Mouse (Mus musculus) thymus, postnatal 14 days (tissue): Measurements from ENCODE around the gene Atp13a1.
A peak's percentile ranks its signal among the peaks of the same experiment; 100 is the strongest.

Experiments used
- DNase-seq: peaks from one replicate; pipeline ENCODE4 v3.0.0; 2021

Gene Atp13a1

DNA sequence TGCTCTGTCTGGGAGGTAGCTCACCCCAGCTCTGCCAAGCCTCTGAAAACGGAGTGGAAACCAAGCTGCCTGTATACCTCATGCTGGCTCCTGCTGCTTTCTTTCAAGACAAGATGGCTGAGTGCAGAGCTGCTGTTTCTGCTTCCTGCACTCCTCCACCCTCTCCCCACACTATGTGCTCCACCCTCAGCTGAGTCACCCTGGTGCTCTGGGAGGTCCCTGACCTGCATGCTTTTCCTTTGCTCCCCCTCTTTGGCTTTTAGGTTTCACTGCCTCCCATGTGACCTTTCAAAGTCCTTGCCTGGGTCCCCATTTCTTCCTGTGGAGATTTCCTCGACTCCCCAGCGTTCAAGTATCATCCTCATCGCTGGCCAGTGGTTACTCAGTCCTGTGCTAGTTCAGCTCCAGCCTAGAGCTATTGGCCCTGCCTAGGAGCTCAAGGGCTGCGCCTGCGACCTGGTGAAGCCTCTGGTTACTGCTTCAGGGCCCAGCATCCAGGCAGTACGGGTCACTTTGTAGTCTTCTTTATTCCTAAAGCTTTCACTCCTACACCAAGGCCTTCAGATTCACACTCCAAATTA lies 60.1 kb downstream of the Atp13a1 start:
- no peak for DNase-seq

GRCm38 (mm10) chr8:69853869-69854268 lies 62.9 kb downstream of the Atp13a1 start:
- peak; percentile 20 for DNase-seq
